Mouse (Mus musculus) MEL (cell line): ENCODE results near the gene Lbh. TPM values are rescaled to one million over a fixed set of nuclear protein-coding genes. Genes with fewer than 3 reads are reported as not detected.

ENCODE experiments used
- DNase-seq: peaks from one replicate; pipeline ENCODE4 v3.0.0; 2011; ENCODE audit warnings: low read depth, low spot score
- H3K27ac ChIP-seq: 2 replicates; pipeline ENCODE4 v1.5.1; 2012; ENCODE audit warnings: low read depth, mild to moderate bottlenecking, control low read depth, low read length, moderate library complexity; ENCODE audit not compliant: control insufficient read depth
- H3K27me3 ChIP-seq, 2 experiments: fragments of 150-350 bp in 1 of 2; sonication (generic) in 1 of 2; 2 replicates each; pipeline ENCODE4 v1.6.1; 2012; ENCODE audit warnings: low read length in 2 of 2, mild to moderate bottlenecking in 2 of 2, improper control_type of control experiment in 1 of 2, moderate library complexity in 1 of 2; ENCODE audit not compliant: insufficient read depth in 2 of 2, control insufficient read depth in 1 of 2
- H3K36me3 ChIP-seq, 2 experiments: 2 replicates each; pipeline ENCODE4 v1.6.1; 2012 to 2014; ENCODE audit warnings: low read length in 2 of 2, improper control_type of control experiment in 1 of 2, inconsistent platforms in 1 of 2, mild to moderate bottlenecking in 1 of 2; ENCODE audit not compliant: insufficient read depth in 2 of 2, control insufficient read depth in 1 of 2
- H3K4me1 ChIP-seq, 2 experiments: fragments of 150-350 bp in 1 of 2; sonication (generic) in 1 of 2; 2 replicates each; pipeline ENCODE4 v1.6.1; 2012; ENCODE audit warnings: low read length in 2 of 2, improper control_type of control experiment in 1 of 2, mild to moderate bottlenecking in 1 of 2; ENCODE audit not compliant: insufficient read depth in 2 of 2, control insufficient read depth in 1 of 2
- H3K4me3 ChIP-seq, 2 experiments: fragments of 150-350 bp in 1 of 2; sonication (generic) in 1 of 2; 2 replicates each; pipeline ENCODE4 v1.5.1; 2012; ENCODE audit warnings: low read depth in 2 of 2, low read length in 2 of 2, mild to moderate bottlenecking in 2 of 2, moderate library complexity in 2 of 2, control low read depth in 1 of 2, improper control_type of control experiment in 1 of 2; ENCODE audit not compliant: control insufficient read depth in 1 of 2, insufficient read depth in 1 of 2
- H3K79me2 ChIP-seq: 2 replicates; pipeline ENCODE4 v1.6.1; 2012; ENCODE audit warnings: mild to moderate bottlenecking, low read length, moderate library complexity; ENCODE audit not compliant: control insufficient read depth, poor library complexity, insufficient read depth
- H3K9ac ChIP-seq: 2 replicates; pipeline ENCODE4 v1.6.1; 2012; ENCODE audit warnings: low read depth, mild to moderate bottlenecking, control low read depth, low read length, moderate library complexity; ENCODE audit not compliant: control insufficient read depth, poor library complexity, severe bottlenecking
- H3K9me3 ChIP-seq: fragments of 150-350 bp; sonication (generic); replicated peaks from 2 replicates; pipeline ENCODE4 v1.6.1; 2012; ENCODE audit warnings: mild to moderate bottlenecking, low read length, improper control_type of control experiment, moderate library complexity; ENCODE audit not compliant: insufficient read depth
- CHD1 ChIP-seq: IDR thresholded peaks from 2 replicates; pipeline ENCODE4 v1.6.1; 2012; ENCODE audit warnings: low read depth, mild to moderate bottlenecking, inconsistent platforms, low read length, improper control_type of control experiment
- CTCF ChIP-seq, 3 experiments: IDR thresholded peaks in 2 of 3; conservative IDR thresholded peaks in 1 of 3; 2 replicates each; pipeline ENCODE4 v1.5.1; 2011 to 2012; ENCODE audit warnings: low read length in 3 of 3, low read depth in 2 of 3, mild to moderate bottlenecking in 2 of 3, improper control_type of control experiment in 1 of 3, inconsistent platforms in 1 of 3, mixed read lengths in 1 of 3, moderate library complexity in 1 of 3; ENCODE audit not compliant: control insufficient read depth in 1 of 3, insufficient read depth in 1 of 3, poor library complexity in 1 of 3, severe bottlenecking in 1 of 3
- E2F4 ChIP-seq: IDR thresholded peaks from 2 replicates; pipeline ENCODE4 v1.6.1; 2011; ENCODE audit warnings: low read depth, low read length, improper control_type of control experiment, borderline replicate concordance
- ELF1 ChIP-seq: IDR thresholded peaks from 2 replicates; pipeline ENCODE4 v1.6.1; 2014; ENCODE audit warnings: low read depth, mild to moderate bottlenecking, inconsistent platforms, low read length, improper control_type of control experiment, moderate library complexity
- GATA1 ChIP-seq: IDR thresholded peaks from 2 replicates; pipeline ENCODE4 v1.6.1; 2011; ENCODE audit warnings: low read depth, low read length, improper control_type of control experiment
- JUND ChIP-seq: IDR thresholded peaks from 2 replicates; pipeline ENCODE4 v1.6.1; 2011; ENCODE audit warnings: low read depth, mild to moderate bottlenecking, improper control_type of control experiment, low read length
- MXI1 ChIP-seq: IDR thresholded peaks from 2 replicates; pipeline ENCODE4 v1.6.1; 2011; ENCODE audit warnings: mild to moderate bottlenecking, low read depth, low read length, improper control_type of control experiment
- NELFE ChIP-seq: IDR thresholded peaks from 2 replicates; pipeline ENCODE4 v1.6.1; 2011; ENCODE audit warnings: low read depth, low read length, improper control_type of control experiment
- POLR2A ChIP-seq, 2 experiments: IDR thresholded peaks; 2 replicates each; pipeline ENCODE4 v1.6.1; 2011 to 2012; ENCODE audit warnings: low read length in 2 of 2, mild to moderate bottlenecking in 2 of 2, control low read depth in 1 of 2, improper control_type of control experiment in 1 of 2, low read depth in 1 of 2, moderate library complexity in 1 of 2; ENCODE audit not compliant: control insufficient read depth in 1 of 2, insufficient read depth in 1 of 2, poor library complexity in 1 of 2
- POLR2AphosphoS5 ChIP-seq: IDR thresholded peaks from 2 replicates; pipeline ENCODE4 v1.6.1; 2012; ENCODE audit warnings: low read depth, borderline replicate concordance, mild to moderate bottlenecking, inconsistent platforms, low read length, moderate library complexity, mixed read lengths
- RCOR1 ChIP-seq: IDR thresholded peaks from 2 replicates; pipeline ENCODE4 v1.6.1; 2012; ENCODE audit warnings: low read depth, mild to moderate bottlenecking, inconsistent platforms, low read length, improper control_type of control experiment
- SMC3 ChIP-seq: IDR thresholded peaks from 2 replicates; pipeline ENCODE4 v1.6.1; 2011; ENCODE audit warnings: low read depth, low read length, improper control_type of control experiment
- TAL1 ChIP-seq: IDR thresholded peaks from 2 replicates; pipeline ENCODE4 v1.6.1; 2012; ENCODE audit warnings: mild to moderate bottlenecking, inconsistent platforms, low read length, moderate library complexity, mixed read lengths
- TCF12 ChIP-seq: IDR thresholded peaks from 2 replicates; pipeline ENCODE4 v1.6.1; 2014; ENCODE audit warnings: low read depth, mild to moderate bottlenecking, inconsistent platforms, low read length, improper control_type of control experiment, moderate library complexity
- UBTF ChIP-seq: IDR thresholded peaks from 2 replicates; pipeline ENCODE4 v1.6.1; 2012; ENCODE audit warnings: low read depth, mild to moderate bottlenecking, inconsistent platforms, low read length, improper control_type of control experiment, moderate library complexity, borderline replicate concordance; ENCODE audit not compliant: insufficient read depth
- USF1 ChIP-seq: IDR thresholded peaks from 2 replicates; pipeline ENCODE4 v1.6.1; 2014; ENCODE audit warnings: low read depth, mild to moderate bottlenecking, inconsistent platforms, low read length, improper control_type of control experiment, moderate library complexity
- ZC3H11A ChIP-seq: IDR thresholded peaks from 2 replicates; pipeline ENCODE4 v1.6.1; 2012; ENCODE audit warnings: low read depth, mild to moderate bottlenecking, inconsistent platforms, low read length, improper control_type of control experiment
- ZNF384 ChIP-seq: IDR thresholded peaks from 2 replicates; pipeline ENCODE4 v1.6.1; 2012; ENCODE audit warnings: low read depth, mild to moderate bottlenecking, inconsistent platforms, low read length, improper control_type of control experiment
- polyA plus RNA-seq, 2 experiments: library from polyadenylated mRNA; stranded (reverse) in 1 of 2; unstranded in 1 of 2; fragments of >175 nt in 1 of 2; fragments of >200 nt in 1 of 2; gene quantifications; 2 replicates each; pipeline versions ENCODE4 v1.2.1 to v1.2.4; 2012; ENCODE audit warnings: low replicate concordance in 2 of 2, low read depth in 1 of 2; ENCODE audit not compliant: insufficient read length in 2 of 2, insufficient read depth in 1 of 2, missing spikeins in 1 of 2
- total RNA-seq: library from RNA; depleted of rRNA; stranded (reverse); fragments of 300-350 nt; gene quantifications from 2 replicates; pipeline ENCODE4 v1.2.3, GENCODE M21; 2012

The Lbh gene
- total and polyA plus RNA-seq, 3 experiments: not detected

DNA sequence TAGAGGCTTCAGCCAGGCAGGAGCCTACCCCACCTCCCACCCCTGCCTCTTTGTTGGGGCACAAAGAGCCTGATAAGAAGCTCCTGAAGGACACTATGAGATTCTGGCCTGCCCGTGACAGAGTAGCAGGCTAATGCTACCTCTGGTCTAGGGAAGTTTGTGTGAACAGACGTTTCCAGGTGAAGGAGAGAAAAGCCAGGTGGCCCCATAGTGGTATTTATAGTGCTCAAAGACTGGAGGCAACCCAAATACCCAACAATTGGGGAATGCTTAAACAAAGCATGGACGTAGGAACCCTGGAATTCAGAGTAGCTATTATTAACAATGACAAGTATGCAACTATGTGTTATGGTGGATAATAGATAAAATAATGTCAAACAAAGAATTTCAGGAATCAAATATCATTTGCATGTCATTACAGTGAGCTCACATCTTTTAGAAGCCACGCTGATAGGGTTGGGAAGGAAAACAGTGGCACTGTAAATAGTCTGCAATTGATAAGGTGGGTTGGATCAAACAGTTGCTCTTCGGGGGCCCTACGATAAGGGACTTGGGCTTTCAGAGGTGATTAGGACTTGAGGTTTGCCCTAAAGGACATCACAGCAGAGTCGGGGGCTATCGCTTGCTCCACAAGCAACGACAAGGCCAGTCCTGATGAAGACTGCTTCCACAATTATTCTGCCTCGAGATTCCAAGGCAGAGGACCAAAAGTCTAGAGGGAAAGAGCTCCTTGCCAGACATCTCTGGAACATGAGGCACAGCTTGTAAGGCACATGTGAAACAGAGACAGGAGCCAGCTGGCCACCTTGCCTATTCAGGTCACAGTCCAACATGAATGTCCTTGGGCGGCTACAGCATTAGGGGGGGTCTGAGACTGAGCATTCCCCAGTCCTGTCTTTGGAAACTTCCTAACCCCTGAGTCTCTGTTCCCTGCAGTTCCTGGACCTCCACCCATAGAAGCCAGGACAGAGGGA, 58.4 kb downstream of the Lbh start:
- Histone ChIP-seq H3K27ac (no peak overlapping the region), H3K79me2 (no peaks in the 10 kb centered on the region), H3K9ac (no peak overlapping the region), H3K27me3 (no peaks in the 10 kb centered on the region), H3K36me3 (no peaks in the 10 kb centered on the region), H3K4me3 (no peak overlapping the region), H3K4me1 (no peaks in the 10 kb centered on the region), H3K9me3 (no peaks in the 10 kb centered on the region)
- TF ChIP-seq POLR2A (IDR thresholded peaks at IDR 0.05; ENCODE audit: control insufficient read depth in 1 of 2, insufficient read depth in 1 of 2, low read depth in 1 of 2, low read length in 2 of 2, poor library complexity in 1 of 2): no peak
- no peak for TF ChIP-seq RCOR1
- TF ChIP-seq E2F4: no peak
- TF ChIP-seq TCF12: no peak
- no peak for TF ChIP-seq ZC3H11A
- no peak for TF ChIP-seq UBTF
- no peak for DNase-seq

- Histone ChIP-seq H3K4me3 (no peak overlapping the region), H3K36me3 (no peaks in the 10 kb centered on the region), H3K4me1 (no peaks in the 10 kb centered on the region), H3K9ac (no peak overlapping the region), H3K9me3 (no peaks in the 10 kb centered on the region), H3K27ac (no peak overlapping the region), H3K79me2 (no peaks in the 10 kb centered on the region), H3K27me3 (no peaks in the 10 kb centered on the region)
- no peak for TF ChIP-seq NELFE
- no peak for TF ChIP-seq POLR2A (IDR thresholded peaks at IDR 0.05; ENCODE audit: control insufficient read depth in 1 of 2, insufficient read depth in 1 of 2, low read depth in 1 of 2, low read length in 2 of 2, poor library complexity in 1 of 2)
- TF ChIP-seq CHD1: no peak
- DNase-seq: no peak
Measured at GRCm38 (mm10) chr17:72977616-72978015, 59.5 kb downstream of the Lbh start.

DNA sequence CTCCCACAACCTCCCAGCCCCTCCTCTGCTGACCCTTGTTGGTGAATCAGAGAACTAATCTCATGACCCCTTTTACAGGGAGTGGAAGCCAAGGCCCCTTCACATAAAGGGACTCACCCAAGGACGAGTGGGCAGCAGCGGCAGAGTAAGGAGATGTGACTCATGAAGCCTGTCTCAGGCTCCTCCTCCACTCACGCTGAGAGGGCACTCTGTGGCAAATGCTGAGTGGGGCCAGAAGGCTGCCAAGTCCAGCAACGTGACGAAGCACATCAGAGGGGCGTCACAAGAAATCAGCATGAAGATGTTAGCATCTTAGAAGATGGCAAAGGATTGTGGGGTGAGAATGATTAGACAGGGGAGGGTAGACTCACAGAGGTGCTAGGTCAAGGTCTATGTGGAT, 64.1 kb downstream of the Lbh start:
- Histone ChIP-seq H3K4me1 (no peaks in the 10 kb centered on the region), H3K4me3 (no peak overlapping the region), H3K27me3 (no peaks in the 10 kb centered on the region), H3K79me2 (no peaks in the 10 kb centered on the region), H3K9me3 (no peaks in the 10 kb centered on the region), H3K27ac (no peak overlapping the region), H3K36me3 (no peaks in the 10 kb centered on the region), H3K9ac (no peak overlapping the region)
- no peak for DNase-seq
- TF ChIP-seq NELFE (no peak), ELF1 (no peak), CTCF (IDR thresholded peaks at IDR 0.05 in 2 of 3, conservative IDR thresholded peaks at IDR 0.05 in 1 of 3; ENCODE audit: control insufficient read depth in 1 of 3, insufficient read depth in 1 of 3, low read depth in 2 of 3, low read length in 3 of 3, poor library complexity in 1 of 3, severe bottlenecking in 1 of 3) (no peak), MXI1 (no peak), E2F4 (no peak), ZNF384 (no peak), JUND (no peak), TAL1 (no peak), SMC3 (no peak), GATA1 (no peak), POLR2AphosphoS5 (no peak), UBTF (no peak), USF1 (no peak)
